10 mouse cellular contexts compared by ENCODE assay signal in the genomic region with DNA sequence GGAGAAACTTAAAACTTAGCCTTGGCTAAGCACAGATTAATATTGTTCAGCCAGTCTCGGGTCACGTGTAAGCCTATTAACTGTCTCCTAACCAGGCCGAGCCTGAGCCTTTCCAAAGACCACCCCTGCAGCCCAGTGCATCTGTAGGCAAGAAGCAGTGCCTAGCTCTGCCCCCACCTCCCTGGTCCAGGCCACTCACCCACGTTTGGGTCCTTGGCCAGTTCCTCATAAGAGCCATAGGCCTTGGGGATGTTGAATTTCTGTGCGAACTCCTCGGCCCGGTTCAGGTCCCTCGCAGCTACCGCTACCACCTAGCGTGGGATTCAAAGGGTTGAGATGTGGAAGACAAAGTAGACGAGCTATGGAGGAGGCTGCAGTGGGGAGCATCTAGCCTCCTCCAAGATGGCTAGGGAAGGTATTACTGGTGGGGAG. TPM values are rescaled to one million over a fixed set of nuclear protein-coding genes. Genes with fewer than 3 reads are reported as not detected.
DNase-seq lines count a peak whose midpoint lies in the region; ATAC-seq lines count a peak whose summit lies in the region.
"Had no signal": no experiment of that assay in that cellular context is flagged by ENCODE, and none has a peak within 500 bp of the region (broad histone marks: within the 10 kb centered on the region; RNA-seq: fewer than 3 reads in every experiment).

No protein-coding gene starts in this region.

- peaks cover 26% of the 10 kb centered on the region for H3K4me1 ChIP-seq in heart, embryonic 12.5 days (replicated peaks)
- H3K4me1 ChIP-seq in intestine, embryonic 15.5 days (replicated peaks) = peaks cover 27% of the 10 kb centered on the region
- no peaks in the 10 kb centered on the region for H3K4me1 ChIP-seq in neural tube, embryonic 11.5 days (ENCODE audit: control insufficient read depth, insufficient read depth, low read length)

- peak overlapping the region; percentile 81 for H3K4me2 ChIP-seq in heart, embryonic 12.5 days
- H3K4me2 ChIP-seq in intestine, embryonic 15.5 days (replicated peaks) = peak overlapping the region; percentile 77
- H3K4me2 ChIP-seq in neural tube, embryonic 11.5 days (ENCODE audit: low read depth) = peak overlapping the region; percentile 63

- peak overlapping the region; percentile 61 for H3K4me3 ChIP-seq in heart, embryonic 12.5 days
- H3K4me3 ChIP-seq in intestine, embryonic 15.5 days (replicated peaks) = peak overlapping the region; percentile 46
- H3K4me3 ChIP-seq in neural tube, embryonic 11.5 days (ENCODE audit: low read depth, low read length) = peak overlapping the region; percentile 43

- DNase-seq in heart, postnatal 25 days (ENCODE audit: low spot score) = no peak
- peak; percentile 46 for DNase-seq in embryo, embryonic 10.5 days (ENCODE audit: low spot score)
- DNase-seq in neural tube, embryonic 11.5 days (ENCODE audit: low spot score) = peak; percentile 25
- DNase-seq in cerebellum, postnatal 36 days = no peak
- DNase-seq in natural killer cell, adult 2 months (ENCODE audit: low spot score in 2 of 2) = no peak
- DNase-seq in cerebellum, adult 18-20 months = no peak

- WGBS in heart, embryonic 12.5 days = 42% methylated on average over 11 of the region's 11 CpGs
- 46% methylated on average over 11 of the region's 11 CpGs for WGBS in intestine, embryonic 15.5 days
- 27% methylated on average over 11 of the region's 11 CpGs for WGBS in neural tube, embryonic 11.5 days

- no peaks in the 10 kb centered on the region for H3K27me3 ChIP-seq in heart, embryonic 12.5 days (replicated peaks)
- no peaks in the 10 kb centered on the region for H3K27me3 ChIP-seq in intestine, embryonic 15.5 days (replicated peaks)
- H3K27me3 ChIP-seq in neural tube, embryonic 11.5 days (ENCODE audit: control insufficient read depth, insufficient read depth, low read length) = no peaks in the 10 kb centered on the region

- H3K9ac ChIP-seq in heart, embryonic 12.5 days = peak overlapping the region; percentile 78; the same call in 1 of the 2 replicates
- 0 out of 2 replicates have a peak overlapping the region, but pooled peaks have one; percentile 55 for H3K9ac ChIP-seq in intestine, embryonic 15.5 days
- peak overlapping the region; percentile 71 for H3K9ac ChIP-seq in neural tube, embryonic 11.5 days (ENCODE audit: low read length)

- H3K27ac ChIP-seq in heart, embryonic 12.5 days (ENCODE audit: poor library complexity, severe bottlenecking) = no peak overlapping the region
- peak overlapping the region; percentile 62; the same call in 1 of the 2 replicates for H3K27ac ChIP-seq in intestine, embryonic 15.5 days
- H3K27ac ChIP-seq in neural tube, embryonic 11.5 days (ENCODE audit: low read depth, low read length) = peak overlapping the region; percentile 49; the same call in 1 of the 2 replicates

- no peaks in the 10 kb centered on the region for H3K9me3 ChIP-seq in heart, embryonic 12.5 days (replicated peaks)
- no peaks in the 10 kb centered on the region for H3K9me3 ChIP-seq in intestine, embryonic 15.5 days
- no peaks in the 10 kb centered on the region for H3K9me3 ChIP-seq in neural tube, embryonic 11.5 days (ENCODE audit: control insufficient read depth, low read length)
- H3K9me3 ChIP-seq: megakaryocyte, embryonic 14.5 days had no signal

- intact Hi-C loops in heart, postnatal 25 days (cut with DNase I) = no loop called here

- H3K36me3 ChIP-seq in heart, embryonic 12.5 days = peaks cover 12% of the 10 kb centered on the region
- H3K36me3 ChIP-seq in intestine, embryonic 15.5 days = peaks cover 4% of the 10 kb centered on the region; the same call in 1 of the 2 replicates
- peaks cover under 1% of the 10 kb centered on the region; the same call in 1 of the 2 replicates for H3K36me3 ChIP-seq in neural tube, embryonic 11.5 days (ENCODE audit: control insufficient read depth, insufficient read depth, low read length)

- ATAC-seq in heart, embryonic 12.5 days (ENCODE audit: insufficient number of reproducible peaks, low FRiP score) = no peak
- ATAC-seq in intestine, embryonic 15.5 days = 0 out of 2 replicates have a peak, but pooled peaks have one; percentile 4
- ATAC-seq in neural tube, embryonic 11.5 days (ENCODE audit: insufficient read depth, low FRiP score, low TSS enrichment) = no peak

RNA-seq across cellular contexts. Expression of gene Dhdh, which starts 0.7 kb away (rescaled TPM):
- 4.2 and 4.3 TPM in 2 replicates for polyA plus RNA-seq in heart, embryonic 12.5 days (2016; fragmentation: Nextera tagmentation; extraction: Ambion mirVana)
- 1 to 10 TPM; 5.9 to 6.7 TPM for total RNA-seq in heart, postnatal 25 days (2021)
- 2.6 and 2.7 TPM in 2 replicates for polyA plus RNA-seq in intestine, embryonic 15.5 days (2015; fragmentation: Nextera tagmentation; extraction: Ambion mirVana)
- 2.8 and 2.9 TPM in 2 replicates for polyA plus RNA-seq in neural tube, embryonic 11.5 days (2014; fragmentation: Nextera tagmentation; extraction: Ambion mirVana)

RNA-seq across cellular contexts. Expression of gene Gm45808, which starts 1.3 kb away (rescaled TPM):
- polyA plus RNA-seq in heart, embryonic 12.5 days (2016; fragmentation: Nextera tagmentation; extraction: Ambion mirVana) = not detected in 2 replicates
- 1 to 10 TPM; 4.0 to 5.1 TPM for total RNA-seq in heart, postnatal 25 days (2021)
- not detected in 2 replicates for polyA plus RNA-seq in intestine, embryonic 15.5 days (2015; fragmentation: Nextera tagmentation; extraction: Ambion mirVana)
- not detected in 2 replicates for polyA plus RNA-seq in neural tube, embryonic 11.5 days (2014; fragmentation: Nextera tagmentation; extraction: Ambion mirVana)
- total RNA-seq: MEL had no signal

RNA-seq across cellular contexts. Expression of gene Tulp2, which starts 6.2 kb away (rescaled TPM):
- polyA plus RNA-seq in heart, embryonic 12.5 days (2016; fragmentation: Nextera tagmentation; extraction: Ambion mirVana) = 0.87 TPM in 2 replicates
- total RNA-seq in heart, postnatal 25 days (2021) = not detected
- polyA plus RNA-seq in intestine, embryonic 15.5 days (2015; fragmentation: Nextera tagmentation; extraction: Ambion mirVana) = 1.8 and 1.9 TPM in 2 replicates
- 0.26 and 0.57 TPM in 2 replicates for polyA plus RNA-seq in neural tube, embryonic 11.5 days (2014; fragmentation: Nextera tagmentation; extraction: Ambion mirVana)

RNA-seq across cellular contexts. Expression of gene Bax, which starts 21.2 kb away (rescaled TPM):
- polyA plus RNA-seq in heart, embryonic 12.5 days (2016; fragmentation: Nextera tagmentation; extraction: Ambion mirVana) = 139 and 151 TPM in 2 replicates
- total RNA-seq in heart, postnatal 25 days (2021) = 10 to 100 TPM; 24.7 to 26.7 TPM
- polyA plus RNA-seq in intestine, embryonic 15.5 days (2015; fragmentation: Nextera tagmentation; extraction: Ambion mirVana) = 181 and 185 TPM in 2 replicates
- 193 and 206 TPM in 2 replicates for polyA plus RNA-seq in neural tube, embryonic 11.5 days (2014; fragmentation: Nextera tagmentation; extraction: Ambion mirVana)

RNA-seq across cellular contexts. Expression of gene Nucb1, which starts 22.3 kb away (rescaled TPM):
- 176 and 185 TPM in 2 replicates for polyA plus RNA-seq in heart, embryonic 12.5 days (2016; fragmentation: Nextera tagmentation; extraction: Ambion mirVana)
- 100 to 1,000 TPM; 126 to 129 TPM for total RNA-seq in heart, postnatal 25 days (2021)
- 209 and 229 TPM in 2 replicates for polyA plus RNA-seq in intestine, embryonic 15.5 days (2015; fragmentation: Nextera tagmentation; extraction: Ambion mirVana)
- 110 and 113 TPM in 2 replicates for polyA plus RNA-seq in neural tube, embryonic 11.5 days (2014; fragmentation: Nextera tagmentation; extraction: Ambion mirVana)

Comparison
In these comparisons a context has a peak if more than half of its experiments do, and no peak if none do; other contexts are left out.
1. DNase-seq: peak in embryo, embryonic 10.5 days (single experiment) and neural tube, embryonic 11.5 days (single experiment); none in heart, postnatal 25 days (single experiment), cerebellum, postnatal 36 days (0 of 2), natural killer cell, adult 2 months (0 of 2) and cerebellum, adult 18-20 months (0 of 2).
2. Peak in every context shown above with its lines, with median percentiles within 50 percentile points of each other: H3K4me2 ChIP-seq, H3K4me3 ChIP-seq and H3K9ac ChIP-seq.